In genomic region chr13:34973770-34974169, GRCm38 (mm10) we compare ENCODE assay signal across 14 mouse cellular contexts. TPM values are rescaled to one million over a fixed set of nuclear protein-coding genes. Genes with fewer than 3 reads are reported as not detected.
DNase-seq lines count a peak whose midpoint lies in the region; TF ChIP-seq lines count a peak whose summit lies in the region.
"Had no signal": no experiment of that assay in that cellular context is flagged by ENCODE, and none has a peak within 500 bp of the region (broad histone marks: within the 10 kb centered on the region; RNA-seq: fewer than 3 reads in every experiment).

No protein-coding gene starts in this region.

- intact Hi-C loops in gastrocnemius, adult 2 months (cut with DNase I) = no loop called here

- no peak overlapping the region for H3K27ac ChIP-seq in gastrocnemius, adult 2 months
- H3K27ac ChIP-seq: hindbrain, embryonic 14.5 days; midbrain, embryonic 12.5 days had no signal

- DNase-seq in gastrocnemius, adult 2 months = no peak
- DNase-seq in gastrocnemius, postnatal 10 days = no peak
- DNase-seq in lung, postnatal 10 days = peak; percentile 8
- DNase-seq in lung, adult 18-20 months = no peak
- DNase-seq in ZHBTc4 (ENCODE audit: low read depth, low spot score) = peak; percentile 62
- DNase-seq in retina, embryonic 14.5 days (ENCODE audit: low spot score) = peak; percentile 17
- DNase-seq in cerebellum, adult 11-12 months = no peak
- no peak for DNase-seq in left cerebral cortex, adult 18-20 months (ENCODE audit: low spot score in 2 of 2)
- DNase-seq: cerebellum, postnatal 25 days; kidney, postnatal 36 days had no signal

- TF ChIP-seq CTCF in gastrocnemius, adult 2 months (IDR thresholded peaks at IDR 0.05) = peak; percentile 11; the same call in 1 of the 2 replicates

- H3K4me3 ChIP-seq in gastrocnemius, adult 2 months = no peak overlapping the region
- H3K4me3 ChIP-seq: heart, embryonic 12.5 days; midbrain, embryonic 12.5 days had no signal

RNA-seq across cellular contexts. Expression of gene Eci3, which starts 10.2 kb away (rescaled TPM):
- under 1 TPM; 0.64 to 0.73 TPM for total RNA-seq in gastrocnemius, adult 2 months (2021)
- total RNA-seq in gastrocnemius, postnatal 10 days (2021) = 1 to 10 TPM in 1 of 2 experiments, under 1 TPM in 1; 0.89 to 1.4 TPM
- under 1 TPM; 0.63 to 1.00 TPM for total RNA-seq in left cerebral cortex, adult 18-20 months (2021)

RNA-seq across cellular contexts. Expression of gene 4933417A18Rik, which starts 49.6 kb away (rescaled TPM):
- total RNA-seq in gastrocnemius, adult 2 months (2021) = not detected
- not detected for total RNA-seq in gastrocnemius, postnatal 10 days (2021)
- total RNA-seq in left cerebral cortex, adult 18-20 months (2021) = not detected
- total RNA-seq: left cerebral cortex, postnatal 36 days had no signal

RNA-seq across cellular contexts. Expression of gene Fam217a, which starts 49.7 kb away (rescaled TPM):
- under 1 TPM in 1 of 2 experiments, not detected in 1; 0.13 TPM for total RNA-seq in gastrocnemius, adult 2 months (2021)
- total RNA-seq in gastrocnemius, postnatal 10 days (2021) = under 1 TPM in 1 of 2 experiments, not detected in 1; 0.23 TPM
- 1 to 10 TPM; 1.1 to 1.4 TPM for total RNA-seq in left cerebral cortex, adult 18-20 months (2021)

RNA-seq across cellular contexts. Expression of gene Eci2, which starts 53.1 kb away (rescaled TPM):
- total RNA-seq in gastrocnemius, adult 2 months (2021) = 100 to 1,000 TPM in 1 of 2 experiments, 10 to 100 TPM in 1; 83.2 to 106 TPM
- 100 to 1,000 TPM; 126 to 128 TPM for total RNA-seq in gastrocnemius, postnatal 10 days (2021)
- total RNA-seq in left cerebral cortex, adult 18-20 months (2021) = 10 to 100 TPM; 46.7 to 46.9 TPM

Comparison
In these comparisons a context has a peak if more than half of its experiments do, and no peak if none do; other contexts are left out.
1. DNase-seq: peak in lung, postnatal 10 days (single experiment), ZHBTc4 (single experiment) and retina, embryonic 14.5 days (single experiment); none in gastrocnemius, adult 2 months (single experiment), gastrocnemius, postnatal 10 days (single experiment), lung, adult 18-20 months (0 of 2), cerebellum, adult 11-12 months (single experiment) and left cerebral cortex, adult 18-20 months (0 of 2).